Mouse (Mus musculus) urinary bladder, adult 18-20 months (tissue): ENCODE data around the gene Nap1l4.

Source experiments
- DNase-seq, 2 experiments: peaks; one replicate each; pipeline ENCODE4 v3.0.0; 2022; ENCODE audit warnings: low spot score in 2 of 2, mixed read lengths in 2 of 2

Nap1l4 gene

DNA sequence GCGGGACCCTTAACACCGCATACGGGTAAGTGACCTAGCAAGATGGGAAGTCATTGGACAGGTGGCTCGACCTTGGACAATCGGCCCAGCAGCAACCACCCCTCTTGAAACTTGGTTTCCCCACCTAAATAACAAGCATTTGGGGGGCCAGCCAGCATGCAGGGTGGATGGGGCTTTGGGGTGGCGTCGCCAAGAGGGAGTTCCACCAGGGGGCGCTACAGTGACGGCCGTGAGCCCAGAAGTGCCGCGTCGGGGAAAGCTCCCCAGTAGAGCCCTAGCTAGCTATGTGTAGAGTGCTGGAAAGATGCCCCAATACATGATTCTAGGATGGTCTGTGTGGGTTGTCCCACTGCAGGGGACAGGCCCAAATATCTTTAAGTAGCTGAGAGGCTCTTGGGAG is 68.4 kb downstream of the Nap1l4 start:
- DNase-seq, result peak in 1 of 2 experiments; percentile 57

DNA sequence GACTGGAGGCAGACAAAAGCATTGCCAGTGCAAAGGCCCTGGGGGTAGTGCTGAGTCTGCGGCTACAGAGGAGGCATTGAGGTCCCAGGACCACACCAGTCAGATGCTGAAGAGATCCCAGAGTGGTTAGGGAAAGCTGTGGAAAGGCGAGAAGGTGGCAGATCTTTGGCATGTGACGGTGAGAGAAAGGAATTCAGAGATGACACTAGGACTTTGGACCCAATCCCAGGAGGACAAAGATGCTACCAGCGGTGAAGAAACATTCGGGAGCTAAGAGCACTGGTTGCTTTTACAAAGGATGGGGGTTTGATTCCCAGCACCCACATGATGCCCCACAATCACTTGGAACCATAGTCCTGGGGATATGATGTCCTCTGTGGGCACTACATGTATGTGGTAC is 71.1 kb downstream of the Nap1l4 start:
- no peak for DNase-seq

DNA sequence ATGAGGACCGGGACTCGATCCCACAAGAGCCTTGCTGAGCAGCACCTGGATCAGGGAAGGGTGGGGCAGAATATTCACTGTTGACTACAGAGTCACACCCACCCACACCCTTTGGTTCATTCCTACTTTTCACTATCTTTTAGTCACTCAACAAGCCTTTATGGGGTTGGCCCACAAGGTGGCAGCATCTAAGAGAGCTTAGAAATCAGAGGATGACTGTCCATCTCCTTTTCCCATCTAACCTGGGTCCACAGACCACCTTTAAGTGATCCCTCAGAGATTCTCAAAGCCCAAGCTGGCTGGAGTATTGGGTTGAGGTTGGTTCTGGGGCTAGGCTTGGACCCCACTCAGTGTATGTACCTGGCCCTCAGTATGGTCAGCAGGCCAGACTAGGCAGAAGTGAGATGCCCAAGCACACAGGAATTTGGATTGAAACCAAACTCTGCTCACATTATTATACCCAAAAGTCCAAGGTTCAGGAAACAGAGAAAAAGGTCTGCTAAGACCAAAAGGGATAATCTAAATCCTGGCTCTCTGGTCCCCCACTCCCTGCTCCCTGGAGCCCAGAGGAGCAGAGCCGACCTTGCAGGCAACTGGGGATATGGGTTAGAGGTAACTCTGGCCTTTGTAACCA is 72.1 kb downstream of the Nap1l4 start:
- DNase-seq, result no peak

DNA sequence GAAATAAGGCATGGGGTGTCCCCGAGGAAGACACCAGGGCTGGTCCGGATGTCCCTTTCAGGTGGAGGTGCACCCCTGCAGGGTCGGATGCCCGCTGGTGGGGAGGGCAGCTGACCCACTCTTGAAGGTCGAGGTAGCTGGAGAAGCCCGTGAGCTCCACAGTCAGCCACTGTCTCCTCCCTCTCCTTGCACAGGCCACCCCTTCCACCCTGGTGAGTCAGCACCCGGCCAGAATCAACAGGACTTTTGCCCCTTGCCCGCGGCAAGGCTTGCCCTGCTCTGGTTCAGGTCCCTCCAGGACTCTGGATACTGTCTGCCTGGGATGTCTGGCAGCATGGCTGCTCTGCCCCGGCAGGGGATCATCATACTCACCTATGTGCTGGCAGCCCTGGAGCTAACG is 73.0 kb downstream of the Nap1l4 start:
- DNase-seq, result peak in 1 of 2 experiments; percentile 55

GRCm38 (mm10) chr7:143474811-143475210 is 74.1 kb downstream of the Nap1l4 start:
- no peak for DNase-seq

DNA sequence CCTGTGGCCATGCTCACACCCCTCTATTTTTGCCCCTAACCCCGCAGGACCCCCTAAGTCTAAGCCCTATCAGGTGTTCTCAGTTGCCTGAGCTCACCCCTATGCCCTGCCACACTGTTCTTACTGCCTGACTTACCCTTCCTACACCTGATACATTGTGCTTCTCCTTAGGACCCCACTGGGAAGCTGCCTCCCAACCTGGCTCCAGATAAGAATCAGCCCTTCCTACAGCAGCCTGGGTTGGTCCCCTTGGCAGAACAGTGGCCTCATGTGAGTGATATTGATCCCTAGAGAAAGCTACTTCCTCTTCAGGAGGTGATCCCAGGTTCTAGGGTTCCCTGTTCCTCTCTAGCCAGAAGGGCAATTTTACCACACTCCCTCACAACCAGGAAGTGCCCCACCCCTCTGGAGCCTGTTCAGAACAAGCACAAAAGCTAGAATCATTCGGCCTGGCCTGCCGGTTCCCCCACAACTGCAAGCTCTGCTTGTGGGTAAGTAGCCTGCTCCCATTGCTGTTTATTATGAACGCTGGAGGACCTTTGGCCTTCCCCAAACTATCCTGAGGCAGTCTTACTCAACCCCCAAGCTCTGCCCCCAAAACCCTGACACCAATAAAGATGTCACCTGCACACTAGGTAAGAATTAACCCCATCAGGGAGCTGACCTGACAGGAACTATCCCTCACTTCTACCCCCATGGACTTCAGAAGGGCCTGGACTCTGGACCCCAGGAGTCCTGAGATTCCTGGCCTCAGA is 75.4 kb downstream of the Nap1l4 start, which contains the start of gene Slc22a18:
Slc22a18 (plus strand) TSS at position 390 of the 755 bp plus-strand sequence.
- DNase-seq, result peak; percentile 59 to 76

DNA sequence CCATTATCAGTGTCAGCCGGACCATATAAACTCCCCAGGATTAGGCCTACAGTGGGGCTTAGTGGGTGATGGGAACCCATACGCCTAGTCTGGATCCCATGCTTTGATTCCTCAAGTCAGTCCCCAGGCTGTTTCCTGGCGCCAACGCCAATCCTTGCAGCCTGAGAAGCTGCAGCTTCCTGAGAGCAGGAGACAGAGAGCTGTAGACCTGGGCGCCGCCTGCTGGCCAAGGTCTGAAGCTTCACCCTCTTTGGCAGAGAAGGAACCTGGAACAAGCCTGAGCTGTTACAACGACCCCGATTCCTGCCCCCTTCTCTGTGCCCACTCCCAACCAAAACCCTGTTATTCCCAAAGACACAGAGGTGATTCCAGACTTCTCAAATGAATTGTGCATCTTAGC is 79.0 kb downstream of the Nap1l4 start:
- peak; percentile 64 to 79 for DNase-seq

DNA sequence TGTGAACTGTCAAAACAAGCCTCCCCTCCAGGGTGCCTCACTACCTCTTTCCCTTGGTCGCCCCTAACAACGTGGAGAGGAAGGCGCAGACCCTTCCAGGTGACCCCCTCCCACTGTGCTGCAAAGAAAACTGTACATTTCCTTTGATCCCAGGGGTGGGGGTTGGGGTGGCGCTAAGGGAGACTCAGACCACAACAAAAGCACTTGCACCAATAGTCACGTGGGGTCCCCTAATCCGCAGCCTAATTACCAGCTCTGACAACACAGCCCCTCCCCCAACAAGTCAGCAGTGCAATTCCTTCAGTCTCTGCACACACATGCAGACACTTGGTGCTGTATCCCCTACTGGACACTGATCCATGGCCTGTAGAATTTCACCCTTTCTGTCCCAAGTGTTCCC is 81.2 kb downstream of the Nap1l4 start:
- no peak for DNase-seq

- DNase-seq, result peak; percentile 59 to 80
Measured at GRCm38 (mm10) chr7:143466099-143466677, 82.7 kb downstream of the Nap1l4 start.

DNA sequence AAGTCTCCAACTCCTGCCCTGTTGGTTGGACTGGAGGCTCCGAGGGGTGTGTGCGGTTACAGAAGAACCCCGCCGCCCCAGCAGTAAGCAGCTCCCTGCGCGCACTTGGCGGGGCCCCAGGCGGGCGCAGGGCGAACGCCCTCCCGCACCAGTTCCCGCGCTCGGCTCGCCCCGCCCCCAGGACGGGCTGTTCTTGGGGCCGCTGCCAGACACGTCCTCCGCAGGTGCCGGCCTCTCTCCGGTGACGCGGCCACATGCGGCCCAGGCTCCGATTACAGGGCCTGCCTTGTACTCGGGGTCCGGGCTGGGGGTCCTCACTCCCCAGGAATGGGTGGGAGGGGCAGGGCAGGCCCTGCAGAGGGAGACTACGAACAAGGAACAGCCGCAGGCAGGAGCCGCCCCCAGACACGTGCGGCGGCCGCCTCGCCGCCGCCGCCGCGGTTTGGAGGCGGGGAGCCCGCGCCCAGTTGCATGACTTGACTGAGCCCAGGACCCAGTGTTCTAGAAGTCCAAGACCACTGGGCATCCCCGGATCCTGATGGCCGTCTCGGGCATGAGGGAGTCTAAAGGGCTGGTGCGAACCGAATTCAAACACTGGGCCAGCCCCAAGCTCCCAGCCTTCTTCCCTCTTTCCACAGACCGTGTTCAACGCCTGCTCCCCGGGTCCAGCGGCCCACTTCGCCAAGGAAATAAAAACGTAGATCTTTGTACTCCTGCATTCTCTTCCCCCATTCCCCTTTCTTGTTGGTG is 83.9 kb downstream of the Nap1l4 start:
- DNase-seq, result peak in 1 of 2 experiments; percentile 50

DNA sequence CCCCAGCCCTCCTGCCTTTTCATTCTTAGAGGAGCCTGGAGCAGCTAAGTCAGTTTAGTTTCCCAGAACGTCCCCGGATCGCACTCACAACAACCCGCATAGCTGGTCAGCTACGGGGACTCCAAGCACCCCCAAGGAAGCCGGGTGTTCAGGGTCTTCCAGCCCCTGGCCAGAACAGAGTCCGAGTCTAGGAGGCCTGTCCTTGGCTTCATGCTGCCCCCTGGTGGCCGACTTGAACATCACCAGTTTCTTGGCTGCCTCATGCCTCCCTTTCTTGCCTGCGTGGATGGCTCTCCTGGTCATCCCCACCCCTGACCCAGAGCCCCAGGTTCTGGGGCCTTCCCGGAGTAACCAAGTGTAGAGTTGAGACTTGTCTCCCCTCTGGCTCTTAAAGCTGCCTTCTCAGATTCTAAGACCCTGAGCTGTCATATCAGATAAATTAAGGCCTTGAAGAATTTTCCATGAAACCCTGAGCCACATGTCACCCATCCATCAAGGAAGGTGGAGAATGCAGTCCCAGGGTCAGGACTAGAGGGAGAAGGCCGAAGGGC is 85.0 kb downstream of the Nap1l4 start:
- peak; percentile 65 to 82 for DNase-seq
